Mouse (Mus musculus) kidney, postnatal 10 days (tissue): ENCODE results near the gene Haus5.

Experiments used
- DNase-seq: peaks from one replicate; pipeline ENCODE4 v3.0.0; 2021; ENCODE audit warnings: mixed read lengths

Gene Haus5

DNA sequence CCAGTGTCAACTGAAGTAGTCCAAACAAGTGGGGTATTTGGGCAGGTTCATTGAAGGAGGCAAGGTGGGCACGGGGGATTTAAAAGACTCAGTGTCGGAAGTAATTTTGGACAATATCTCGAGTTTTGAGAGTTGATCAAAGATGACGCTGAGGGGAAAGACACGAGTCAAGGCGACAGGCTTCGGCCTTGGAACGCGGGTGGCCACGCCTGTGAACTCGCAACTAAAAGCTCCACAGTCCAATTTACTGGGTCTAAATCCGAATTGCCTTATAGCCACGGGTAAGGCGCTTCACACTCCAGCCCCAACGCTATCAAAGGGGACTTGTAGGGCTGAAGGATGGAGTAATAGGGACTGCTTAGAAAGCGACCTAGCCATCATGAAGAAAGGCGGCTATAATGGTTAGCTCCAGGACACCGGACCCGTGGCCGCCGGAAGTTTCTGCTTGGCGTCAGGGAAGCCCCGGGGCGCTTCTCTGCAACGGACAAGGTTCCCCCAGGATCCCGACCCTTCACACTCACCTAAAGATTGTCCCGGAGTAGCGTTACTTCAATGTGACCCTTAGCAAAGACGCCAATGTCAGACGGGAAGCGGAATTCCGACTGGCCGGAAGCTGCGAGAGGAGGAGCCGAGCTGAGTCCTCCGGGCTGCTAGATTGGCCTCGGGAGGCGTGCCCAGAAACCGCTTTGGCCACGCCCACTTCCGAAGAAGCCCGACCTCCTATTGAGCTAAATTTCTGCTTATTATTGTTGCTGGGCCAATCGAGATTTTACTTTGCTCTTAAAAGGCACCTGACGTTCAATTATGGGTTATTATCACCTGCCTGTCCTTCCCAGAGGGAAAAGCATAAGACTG is 39.0 kb downstream of the Haus5 start, which contains the start of gene Cox6b1:
Gene Cox6b1 (minus strand): TSS at position 622 of the 855 bp plus-strand sequence.
- peak; percentile 93 for DNase-seq

DNA sequence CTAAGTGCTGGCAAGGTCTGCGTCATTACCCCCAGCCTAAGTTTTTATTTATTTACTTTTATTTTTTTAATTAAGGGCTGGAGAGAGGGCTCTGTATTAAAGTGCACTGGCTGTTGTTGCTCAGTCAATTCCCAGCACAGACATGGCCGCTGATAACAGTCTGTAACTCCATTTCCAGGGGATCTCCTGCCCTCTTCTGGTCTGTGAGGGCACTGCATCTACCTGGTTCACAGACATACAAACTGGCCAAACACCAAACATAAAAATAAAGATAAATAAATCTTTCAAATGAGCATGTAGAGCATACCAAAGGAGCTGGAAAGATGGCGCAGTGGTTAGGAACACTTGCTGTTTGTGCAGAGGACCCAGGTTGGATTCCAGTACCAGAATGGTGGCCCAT is 45.6 kb downstream of the Haus5 start:
- no peak for DNase-seq

DNA sequence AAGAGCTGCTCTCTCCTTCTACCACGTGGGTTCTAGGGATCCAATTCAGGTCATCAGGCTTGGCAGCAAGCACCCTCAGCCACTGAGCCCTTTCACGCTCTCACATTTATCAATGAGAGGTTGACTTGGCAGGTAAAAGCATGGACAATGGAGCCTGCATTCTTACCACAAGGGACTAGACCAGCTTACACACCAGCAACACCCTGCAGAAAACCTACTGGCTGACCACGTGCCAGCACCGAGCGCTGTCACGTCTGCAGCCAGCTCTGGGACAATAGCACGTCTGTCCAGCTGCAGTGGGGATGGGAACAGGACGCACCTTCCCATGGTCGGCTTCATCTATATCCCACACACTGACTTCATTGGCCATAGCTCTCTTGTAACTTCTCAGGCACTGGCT is 46.1 kb downstream of the Haus5 start:
- no peak for DNase-seq

DNA sequence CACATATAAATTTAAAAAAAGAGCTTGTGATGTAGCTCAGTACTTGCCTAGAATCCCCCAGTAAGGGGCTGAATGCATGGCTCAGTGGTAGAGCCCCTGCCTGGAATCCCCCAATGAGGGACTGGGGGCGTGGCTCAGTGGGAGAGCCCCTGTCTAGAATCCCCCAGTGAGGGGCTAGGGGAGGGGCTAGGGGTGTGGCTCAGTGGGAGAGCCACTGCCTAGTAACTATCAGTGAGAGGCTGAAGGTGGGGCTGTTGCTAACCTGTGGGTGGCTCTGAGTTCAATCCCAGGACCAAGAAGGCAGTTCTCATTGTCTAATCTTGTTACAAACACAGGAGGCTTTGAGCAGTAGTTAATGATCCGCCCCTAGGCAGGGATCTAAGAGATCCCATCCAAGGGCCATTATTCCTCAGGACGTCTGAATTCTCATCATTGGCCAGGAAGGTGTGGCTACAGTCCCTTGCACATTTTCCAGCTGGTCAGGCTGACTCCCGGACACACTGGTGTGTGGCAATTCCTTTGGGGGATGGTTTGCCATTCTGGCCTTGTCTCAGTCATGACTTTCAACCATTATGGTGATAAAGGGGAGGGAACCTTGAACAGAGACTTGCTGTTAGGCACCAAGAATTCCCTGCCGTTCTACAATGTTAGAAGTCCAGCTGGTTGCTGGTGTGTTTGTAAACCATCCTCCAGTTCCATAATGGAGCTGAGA is 49.6 kb downstream of the Haus5 start:
- DNase-seq = no peak

- DNase-seq = no peak
Observed at GRCm38 (mm10) chr7:30614454-30614853, 50.3 kb downstream of the Haus5 start.

DNA sequence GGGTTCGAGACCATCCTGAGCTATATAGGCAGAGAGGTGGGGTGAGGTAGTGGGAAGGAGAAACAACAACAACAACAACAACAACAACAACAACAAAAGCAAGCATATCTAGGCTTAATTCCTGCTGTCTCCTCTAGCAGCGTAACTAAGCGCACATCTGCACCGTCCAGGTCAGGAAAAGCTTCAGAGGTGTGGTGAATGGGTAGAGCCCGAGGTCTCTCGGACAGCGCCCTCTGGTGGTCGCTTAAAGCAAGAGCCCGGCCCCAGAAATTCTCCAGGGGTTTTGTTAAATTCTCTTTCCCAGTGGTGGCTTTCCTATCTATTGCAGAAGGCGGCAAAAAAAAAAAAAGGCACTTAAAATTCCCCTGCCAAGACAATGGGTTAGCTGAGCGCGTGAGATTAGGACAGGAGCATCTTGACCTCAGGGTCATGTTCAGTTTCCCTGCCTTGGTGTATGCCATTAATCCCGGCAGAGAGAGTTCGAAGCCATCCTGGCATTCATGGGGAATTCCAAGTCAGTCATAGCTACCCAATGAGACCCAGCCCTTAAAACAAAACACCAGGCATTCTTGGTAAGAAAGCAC is 51.2 kb downstream of the Haus5 start:
- DNase-seq = peak; percentile 81

DNA sequence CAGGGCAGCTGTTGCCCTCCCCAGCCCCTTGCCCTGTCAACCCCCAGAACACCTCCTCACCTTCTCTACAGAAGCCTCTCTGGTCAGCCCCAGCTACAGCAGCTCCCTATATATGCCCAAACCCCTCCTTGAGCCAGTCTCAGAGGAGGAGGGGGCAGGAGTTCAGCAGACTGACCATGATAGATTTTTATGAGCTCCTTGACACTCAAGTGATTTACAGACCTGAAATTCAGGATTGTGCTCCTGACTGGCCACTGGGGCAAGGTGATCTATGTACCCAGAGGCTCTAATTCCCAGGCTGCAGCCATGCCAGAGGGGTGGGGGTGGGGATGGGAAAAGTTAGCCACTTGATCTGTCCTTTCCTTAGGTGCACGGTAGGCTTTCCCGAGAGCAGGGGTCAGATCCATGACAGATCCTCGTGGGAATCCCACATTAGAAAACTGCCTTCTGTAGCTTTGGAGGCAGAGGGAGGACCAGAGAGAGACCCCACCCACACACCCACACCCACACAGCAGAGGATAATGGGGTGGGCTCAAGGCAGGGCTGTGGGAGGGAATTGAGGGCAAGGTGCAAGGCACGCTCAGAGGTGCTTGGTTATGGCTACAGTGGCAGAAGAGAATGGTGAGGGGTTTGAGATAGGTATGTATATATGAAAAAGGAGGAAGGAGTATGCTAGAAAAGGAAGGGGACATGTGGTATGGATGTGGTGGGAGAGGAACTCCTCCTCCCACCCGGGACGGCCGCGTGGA is 52.0 kb downstream of the Haus5 start, which contains the start of gene Upk1a:
Gene Upk1a (minus strand): TSS at position 194 of the 749 bp plus-strand sequence.
- DNase-seq = no peak

- no peak for DNase-seq
Observed at GRCm38 (mm10) chr7:30610043-30610442, 54.8 kb downstream of the Haus5 start.

DNA sequence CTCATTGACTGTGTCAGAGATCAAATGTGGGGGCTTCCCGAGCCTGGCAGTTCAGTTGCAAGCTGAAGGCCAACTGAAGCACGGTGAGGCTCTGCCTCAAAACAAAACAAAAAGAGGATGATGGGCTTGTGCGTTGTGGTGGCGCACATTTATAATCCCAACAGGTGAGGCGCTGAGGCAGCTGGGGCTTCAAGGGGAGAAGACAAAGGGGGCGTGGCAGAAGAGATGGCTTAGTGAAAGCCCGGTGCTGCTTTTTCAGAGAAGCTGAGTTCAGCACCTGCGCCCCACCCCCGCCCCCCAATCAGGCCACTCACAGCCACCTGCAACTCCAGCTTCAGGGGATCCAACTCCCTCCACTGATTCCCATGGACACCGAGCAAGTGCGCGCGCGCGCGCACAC is 56.3 kb downstream of the Haus5 start:
- no peak for DNase-seq

- peak; percentile 82 for DNase-seq
Observed at GRCm38 (mm10) chr7:30607706-30608309, 57.0 kb downstream of the Haus5 start.

DNA sequence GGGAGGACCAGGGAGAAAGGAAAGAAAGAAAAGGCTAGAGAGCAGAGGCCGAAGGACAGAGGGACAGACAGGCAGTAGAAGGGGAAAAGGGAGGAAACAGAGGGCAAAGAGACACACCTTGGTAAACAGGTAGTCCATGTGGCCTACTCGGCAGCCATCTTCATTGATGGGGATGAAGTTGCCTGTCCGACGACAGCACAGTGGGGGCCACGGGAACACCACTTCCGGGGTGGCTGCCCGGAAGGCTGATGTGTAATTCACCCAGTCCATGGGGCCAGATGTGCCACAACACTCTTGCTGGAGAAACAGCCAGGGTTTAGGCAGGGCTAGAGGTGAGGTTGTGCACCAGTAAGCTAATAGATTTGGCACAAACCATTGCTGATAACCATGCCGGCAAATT is 59.9 kb downstream of the Haus5 start:
- DNase-seq = no peak

- no peak for DNase-seq
Observed at GRCm38 (mm10) chr7:30604424-30604823, 60.4 kb downstream of the Haus5 start.
